Mouse (Mus musculus) kidney, adult 18-20 months (tissue): ENCODE data around the gene Crygf.
"Not testable (repeated sequence)": the region's sequence is repeated elsewhere in the genome, so short reads cannot be mapped to it uniquely, and the experiment has no call there.

Experiments used
- DNase-seq: peaks from one replicate; pipeline ENCODE4 v3.0.0; 2021

The Crygf gene

GRCm38 (mm10) chr1:65926294-65926693, at the start of gene Crygf:
Crygf (plus strand) TSS chr1:65926520.
- no peak for DNase-seq

- no peak for DNase-seq
These were observed 734 bp upstream of the Crygf start for GRCm38 (mm10) chr1:65925361-65926210.

GRCm38 (mm10) chr1:65926696-65927095, 376 bp downstream of the Crygf start:
- not testable (repeated sequence) for DNase-seq

DNA sequence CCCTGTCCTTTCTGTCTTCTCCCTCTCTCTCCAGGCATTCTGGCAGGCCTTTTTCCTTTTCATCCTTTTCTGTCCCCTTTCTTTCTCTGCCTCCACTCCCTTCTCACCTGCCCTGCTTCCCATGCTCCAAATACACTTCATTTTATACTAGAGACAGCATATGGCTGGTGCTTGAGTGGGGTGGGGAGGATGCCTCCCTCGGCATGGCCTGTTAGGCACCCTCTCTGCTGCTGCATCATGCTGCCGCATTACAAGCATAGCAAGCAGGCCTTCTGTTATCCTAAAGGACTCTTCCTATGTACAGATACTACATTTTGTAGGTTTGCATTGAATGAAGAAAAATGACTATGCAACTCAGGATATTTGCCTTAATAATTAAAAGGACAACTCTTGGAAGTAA, 3.7 kb downstream of the Crygf start:
- DNase-seq, result no peak

DNA sequence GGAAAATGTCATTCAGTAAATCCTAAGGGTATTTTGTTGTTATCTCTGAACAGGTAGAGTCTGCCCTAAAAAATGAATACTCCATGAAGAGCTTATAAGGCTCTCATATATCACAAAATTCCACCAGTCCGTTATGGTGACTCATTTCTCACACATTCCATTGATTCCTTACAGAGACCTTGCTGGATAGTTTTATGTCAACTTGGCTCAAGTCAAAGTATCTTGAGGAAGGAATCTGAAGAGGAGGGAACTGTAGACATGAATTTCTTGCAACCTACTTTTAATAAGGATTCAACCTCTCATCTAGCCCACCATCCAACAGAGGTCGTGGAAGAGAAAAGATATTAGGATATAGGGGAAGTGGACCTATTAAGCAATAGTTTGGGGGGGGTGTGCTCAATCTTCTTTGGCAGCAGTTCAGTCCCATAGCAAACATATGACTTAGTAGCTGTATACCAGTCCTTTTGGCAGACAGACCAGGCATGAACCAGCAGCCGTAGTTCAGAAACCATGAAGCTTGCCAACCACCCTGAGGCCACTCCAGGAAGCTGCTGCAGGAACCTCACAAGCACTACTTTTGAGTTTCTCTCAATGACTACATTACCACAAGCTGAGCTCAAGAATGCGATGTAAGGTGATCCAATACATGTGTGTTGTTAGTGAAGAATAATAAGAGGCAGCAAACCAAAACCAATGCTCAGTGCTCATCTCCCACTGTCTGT, 5.9 kb downstream of the Crygf start:
- no peak for DNase-seq
